Mouse (Mus musculus): Measurements from ENCODE around the gene Ankrd60.

Gene Ankrd60

GRCm38 (mm10) chr2:173577669-173578557, at the start of gene Ankrd60:
TSS of gene Ankrd60 (minus strand) at chr2:173578365.
- DNase-seq (ENCODE audit: low spot score) = no peak

GRCm38 (mm10) chr2:173625786-173626185, 47.6 kb upstream of the Ankrd60 start:
- DNase-seq (ENCODE audit: low spot score) = no peak

GRCm38 (mm10) chr2:173624667-173625066, 46.5 kb upstream of the Ankrd60 start:
- DNase-seq (ENCODE audit: low spot score) = no peak

GRCm38 (mm10) chr2:173622173-173622601, 44.0 kb upstream of the Ankrd60 start:
- no peak for DNase-seq (ENCODE audit: low spot score)

- no peak for DNase-seq (ENCODE audit: low spot score)
These were observed 42.5 kb upstream of the Ankrd60 start for GRCm38 (mm10) chr2:173620645-173621044.

GRCm38 (mm10) chr2:173619132-173619531, 41.0 kb upstream of the Ankrd60 start:
- DNase-seq (ENCODE audit: low spot score) = no peak

- no peak for DNase-seq (ENCODE audit: low spot score)
These were observed 38.0 kb upstream of the Ankrd60 start for GRCm38 (mm10) chr2:173616156-173616555.

GRCm38 (mm10) chr2:173615378-173616081, 37.4 kb upstream of the Ankrd60 start:
- DNase-seq (ENCODE audit: low spot score) = no peak

GRCm38 (mm10) chr2:173608020-173608958, 30.1 kb upstream of the Ankrd60 start:
- DNase-seq (ENCODE audit: low spot score) = no peak

- no peak for DNase-seq (ENCODE audit: low spot score)
These were observed 28.2 kb upstream of the Ankrd60 start for GRCm38 (mm10) chr2:173606415-173606804.

- DNase-seq (ENCODE audit: low spot score) = no peak
These were observed 27.7 kb upstream of the Ankrd60 start for GRCm38 (mm10) chr2:173605713-173606414.

GRCm38 (mm10) chr2:173601861-173602260, 23.7 kb upstream of the Ankrd60 start:
- DNase-seq (ENCODE audit: low spot score) = no peak

- no peak for DNase-seq (ENCODE audit: low spot score)
These were observed 17.2 kb upstream of the Ankrd60 start for GRCm38 (mm10) chr2:173595374-173595781.

- no peak for DNase-seq (ENCODE audit: low spot score)
These were observed 16.3 kb upstream of the Ankrd60 start for GRCm38 (mm10) chr2:173594313-173595063.

- DNase-seq (ENCODE audit: low spot score) = no peak
These were observed 15.7 kb upstream of the Ankrd60 start for GRCm38 (mm10) chr2:173593841-173594240.

- DNase-seq (ENCODE audit: low spot score) = no peak
These were observed 14.6 kb upstream of the Ankrd60 start for GRCm38 (mm10) chr2:173592781-173593180.

GRCm38 (mm10) chr2:173587411-173587810, 9.2 kb upstream of the Ankrd60 start:
- DNase-seq (ENCODE audit: low spot score) = no peak

- DNase-seq (ENCODE audit: low spot score) = peak; percentile 33
These were observed 8.2 kb upstream of the Ankrd60 start for GRCm38 (mm10) chr2:173586118-173586968.

- no peak for DNase-seq (ENCODE audit: low spot score)
These were observed 7.4 kb upstream of the Ankrd60 start for GRCm38 (mm10) chr2:173585387-173586117.

Data from layer of hippocampus, adult 11-12 months (tissue).